Mouse (Mus musculus) left cerebral cortex, adult 9 months (tissue): ENCODE data around the gene Nppb.
A peak's percentile ranks its signal among the peaks of the same experiment; 100 is the strongest.

Source experiments
- DNase-seq, 2 experiments: peaks; one replicate each; pipeline ENCODE4 v3.0.0; 2022; ENCODE audit warnings: low spot score in 2 of 2

The Nppb gene

GRCm38 (mm10) chr4:147976237-147976636 lies 9.4 kb upstream of the Nppb start:
- DNase-seq, result no peak

GRCm38 (mm10) chr4:147977726-147978125 lies 7.9 kb upstream of the Nppb start:
- DNase-seq, result no peak

GRCm38 (mm10) chr4:147978391-147978790 lies 7.2 kb upstream of the Nppb start:
- no peak for DNase-seq

GRCm38 (mm10) chr4:147979441-147979860 lies 6.1 kb upstream of the Nppb start:
- DNase-seq, result no peak

GRCm38 (mm10) chr4:147993571-147994095 lies 8.0 kb downstream of the Nppb start:
- DNase-seq, result no peak

- no peak for DNase-seq
Observed at GRCm38 (mm10) chr4:147995311-147995710, 9.7 kb downstream of the Nppb start.

GRCm38 (mm10) chr4:148000202-148000772 lies 14.7 kb downstream of the Nppb start, which contains the start of gene Nppa:
Gene Nppa, plus strand, starts transcription at chr4:148000722.
- DNase-seq, result no peak

- DNase-seq, result no peak
Observed at GRCm38 (mm10) chr4:148001013-148001789, 15.6 kb downstream of the Nppb start.

GRCm38 (mm10) chr4:148001866-148002265 lies 16.3 kb downstream of the Nppb start:
- no peak for DNase-seq

- no peak for DNase-seq
Observed at GRCm38 (mm10) chr4:148004361-148004760, 18.8 kb downstream of the Nppb start.

- peak in 1 of 2 experiments; percentile 73 for DNase-seq
Observed at GRCm38 (mm10) chr4:148008412-148008811, 22.8 kb downstream of the Nppb start.

GRCm38 (mm10) chr4:148009641-148010040 lies 24.1 kb downstream of the Nppb start:
- DNase-seq, result no peak

- DNase-seq, result no peak
Observed at GRCm38 (mm10) chr4:148011332-148011731, 25.7 kb downstream of the Nppb start.

- no peak for DNase-seq
Observed at GRCm38 (mm10) chr4:148012216-148012615, 26.6 kb downstream of the Nppb start.

- DNase-seq, result no peak
Observed at GRCm38 (mm10) chr4:148015418-148015817, 29.8 kb downstream of the Nppb start.

- no peak for DNase-seq
Observed at GRCm38 (mm10) chr4:148016981-148017380, 31.4 kb downstream of the Nppb start.

GRCm38 (mm10) chr4:148018410-148018809 lies 32.8 kb downstream of the Nppb start:
- no peak for DNase-seq

- no peak for DNase-seq
Observed at GRCm38 (mm10) chr4:148024003-148024402, 38.4 kb downstream of the Nppb start.

GRCm38 (mm10) chr4:148029297-148029696 lies 43.7 kb downstream of the Nppb start:
- DNase-seq, result no peak

GRCm38 (mm10) chr4:148030506-148030905 lies 44.9 kb downstream of the Nppb start:
- DNase-seq, result no peak

- DNase-seq, result no peak
Observed at GRCm38 (mm10) chr4:148033858-148034410, 48.3 kb downstream of the Nppb start.

GRCm38 (mm10) chr4:148035440-148035839 lies 49.9 kb downstream of the Nppb start:
- no peak for DNase-seq
